Mouse (Mus musculus) hematopoietic stem cell, adult 5-6 weeks (primary cell): ENCODE measurements around the gene Vps51. TPM values are rescaled to one million over a fixed set of nuclear protein-coding genes. Genes with fewer than 3 reads are reported as not detected.
"Not testable (repeated sequence)": the region's sequence is repeated elsewhere in the genome, so short reads cannot be mapped to it uniquely, and the experiment has no call there.

ENCODE experiments used
- ATAC-seq, 2 experiments: fragments of 125-278 bp in 1 of 2; replicated peaks in 1 of 2; 2 replicates each; pipeline ENCODE4 v1.8.0; 2016 to 2017; ENCODE audit warnings: inconsistent platforms in 2 of 2, mild to moderate bottlenecking in 2 of 2, moderate number of reproducible peaks in 2 of 2, low read depth in 1 of 2, moderate TSS enrichment in 1 of 2; ENCODE audit not compliant: low FRiP score in 2 of 2, poor library complexity in 2 of 2, severe bottlenecking in 2 of 2, insufficient read depth in 1 of 2, low TSS enrichment in 1 of 2
- total RNA-seq: library from RNA; stranded (forward); fragments of 172-1452, 232-1000 nt; gene quantifications from 2 replicates; pipeline ENCODE4 v1.2.3, GENCODE M21; 2017

The Vps51 gene
- total RNA-seq, 1 experiment from 2014 or later: 46.8 TPM

- ATAC-seq: peak; percentile 74 to 75
Observed at GRCm38 (mm10) chr19:6061021-6061533, 16.0 kb downstream of the Vps51 start, which contains the start of gene Znhit2. TSS of gene Znhit2 (plus strand) at chr19:6061192.

GRCm38 (mm10) chr19:6058966-6059365, 18.1 kb downstream of the Vps51 start:
- no peak for ATAC-seq

- no peak for ATAC-seq
Observed at GRCm38 (mm10) chr19:6058513-6058912, 18.5 kb downstream of the Vps51 start.

- ATAC-seq: peak; percentile 80 to 81
Observed at GRCm38 (mm10) chr19:6057313-6058096, 19.5 kb downstream of the Vps51 start, which contains the start of the genes Mrpl49 and Fau. TSS of gene Mrpl49 (minus strand) at chr19:6057785. TSS of gene Fau (plus strand) at chr19:6057844.

- no peak for ATAC-seq
Observed at GRCm38 (mm10) chr19:6056696-6057095, 20.3 kb downstream of the Vps51 start.

GRCm38 (mm10) chr19:6054296-6054695, 22.7 kb downstream of the Vps51 start:
- ATAC-seq: no peak

GRCm38 (mm10) chr19:6052516-6052915, 24.5 kb downstream of the Vps51 start:
- no peak for ATAC-seq

GRCm38 (mm10) chr19:6048681-6049410, 28.2 kb downstream of the Vps51 start:
- ATAC-seq: no peak

- no peak for ATAC-seq
Observed at GRCm38 (mm10) chr19:6047899-6048166, 29.2 kb downstream of the Vps51 start.

- ATAC-seq: peak in 1 of 2 experiments; percentile 2; a peak in 1 of 4 replicates
Observed at GRCm38 (mm10) chr19:6047154-6047898, 29.7 kb downstream of the Vps51 start.

GRCm38 (mm10) chr19:6046294-6047153, 30.5 kb downstream of the Vps51 start, which contains the start of gene Syvn1:
TSS of gene Syvn1 (plus strand) at chr19:6046576.
- peak; percentile 86 for ATAC-seq

- ATAC-seq: peak in 1 of 2 experiments; percentile 12; a peak in 1 of 4 replicates
Observed at GRCm38 (mm10) chr19:6045366-6046293, 31.4 kb downstream of the Vps51 start.

GRCm38 (mm10) chr19:6044102-6044501, 32.9 kb downstream of the Vps51 start:
- ATAC-seq: not testable (repeated sequence)

- ATAC-seq: no peak
Observed at GRCm38 (mm10) chr19:6042293-6042692, 34.7 kb downstream of the Vps51 start.

GRCm38 (mm10) chr19:6040002-6040401, 37.0 kb downstream of the Vps51 start:
- no peak for ATAC-seq

- ATAC-seq: no peak
Observed at GRCm38 (mm10) chr19:6038326-6038725, 38.7 kb downstream of the Vps51 start.
